Mouse (Mus musculus) embryonic fibroblast, embryonic 13.5 days (primary cell): ENCODE measurements around the gene Fbxl19. TPM values are rescaled to one million over a fixed set of nuclear protein-coding genes. Genes with fewer than 3 reads are reported as not detected.

Experiments
- H3K27ac ChIP-seq: 2 replicates; pipeline ENCODE4 v1.5.1; 2012; ENCODE audit warnings: low read length, control low read depth, inconsistent platforms; ENCODE audit not compliant: insufficient read depth
- H3K4me1 ChIP-seq: 2 replicates; pipeline ENCODE4 v1.6.1; 2011; ENCODE audit warnings: low read length; ENCODE audit not compliant: control insufficient read depth, insufficient read depth
- H3K4me3 ChIP-seq: 2 replicates; pipeline ENCODE4 v1.5.1; 2011; ENCODE audit warnings: mild to moderate bottlenecking, control low read depth, low read length; ENCODE audit not compliant: insufficient read depth
- CTCF ChIP-seq: IDR thresholded peaks from 2 replicates; pipeline ENCODE4 v1.5.1; 2011; ENCODE audit warnings: mild to moderate bottlenecking, control low read depth, low read length, moderate library complexity, borderline replicate concordance; ENCODE audit not compliant: insufficient read depth
- POLR2A ChIP-seq: IDR thresholded peaks from 2 replicates; pipeline ENCODE4 v1.6.1; 2011; ENCODE audit warnings: low read depth, mild to moderate bottlenecking, control low read depth, low read length, moderate library complexity
- polyA plus RNA-seq: library from polyadenylated mRNA; stranded (reverse); fragments of >200 nt; gene quantifications from 2 replicates; pipeline ENCODE4 v1.2.4, GENCODE M21; 2011; ENCODE audit warnings: low read depth; ENCODE audit not compliant: missing spikeins, insufficient read length

The Fbxl19 gene
- polyA plus RNA-seq, 1 experiment, result 17.8 TPM

- TF ChIP-seq CTCF (peak; percentile 60), POLR2A (peak; percentile 57)
- H3K27ac ChIP-seq, result peak within 1 kb of the TSS; percentile 89
- peaks cover 4% of the 10 kb centered on the region; the same call in 1 of the 2 replicates for H3K4me1 ChIP-seq
- H3K4me3 ChIP-seq, result peak within 1 kb of the TSS; percentile 43
Measured at GRCm38 (mm10) chr7:127708207-127709078, 35.9 kb upstream of the Fbxl19 start, which contains the start of gene Bcl7c. Gene Bcl7c, minus strand, starts transcription at chr7:127708933.

DNA sequence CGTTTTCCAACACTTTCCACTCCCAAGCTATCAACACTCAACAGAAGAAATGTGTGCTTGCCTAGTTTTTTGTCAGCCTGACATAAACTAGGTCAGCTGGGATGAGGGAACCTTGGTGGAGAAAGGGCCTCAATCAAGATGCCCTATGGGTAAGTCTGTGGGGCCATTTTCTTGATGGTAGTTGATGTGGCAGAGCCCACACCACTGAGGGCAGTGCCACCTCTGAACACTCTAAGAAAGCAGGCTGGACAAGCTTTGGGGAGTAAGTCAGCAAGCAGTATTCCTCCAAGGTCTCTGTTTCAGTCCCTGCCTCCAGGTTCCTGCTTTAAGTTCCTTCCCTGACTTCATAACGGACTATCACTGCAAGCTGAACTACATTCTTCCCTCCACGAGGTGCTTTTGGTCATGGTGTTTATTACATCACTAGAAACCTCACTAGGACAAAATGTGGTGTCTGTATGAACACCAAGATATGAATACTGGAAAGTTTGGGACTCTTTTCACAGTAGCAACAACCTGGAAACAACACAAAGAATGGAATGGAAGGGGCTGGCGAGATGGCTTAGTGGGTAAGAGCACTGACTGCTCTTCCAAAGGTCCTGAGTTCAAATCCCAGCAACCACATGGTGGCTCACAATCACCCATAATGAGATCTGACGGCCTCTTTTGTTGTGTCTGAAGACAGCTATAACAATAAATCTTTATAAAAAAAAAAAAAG lies 34.9 kb upstream of the Fbxl19 start:
- Histone ChIP-seq H3K27ac (no peak overlapping the region), H3K4me1 (peaks cover 4% of the 10 kb centered on the region; the same call in 1 of the 2 replicates), H3K4me3 (peak overlapping the region; percentile 35; the same call in 1 of the 2 replicates)
- TF ChIP-seq POLR2A (no peak), CTCF (no peak)

DNA sequence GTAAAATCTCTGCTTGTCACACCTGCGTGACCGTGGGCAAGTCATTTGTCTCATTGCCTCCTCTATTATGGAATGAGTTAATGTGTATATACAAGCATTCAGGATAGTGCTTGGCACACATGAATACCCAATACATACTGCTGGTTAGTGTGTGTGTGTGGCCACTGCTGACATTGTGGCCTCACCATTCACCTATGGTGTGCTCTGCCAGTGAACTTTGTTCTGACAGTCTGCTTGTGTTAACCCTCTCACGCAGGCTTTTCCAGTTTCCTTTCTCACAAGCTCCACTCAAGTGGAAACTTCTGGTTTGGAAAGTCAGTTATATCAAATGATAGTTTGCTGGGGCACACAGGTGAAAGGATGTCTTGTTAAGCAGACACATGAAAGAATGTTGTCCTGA lies 33.3 kb upstream of the Fbxl19 start:
- no peak overlapping the region for H3K4me3 ChIP-seq
- no peak overlapping the region for H3K27ac ChIP-seq
- no peak for TF ChIP-seq CTCF
- no peak for TF ChIP-seq POLR2A
- peaks cover 4% of the 10 kb centered on the region; the same call in 1 of the 2 replicates for H3K4me1 ChIP-seq

- Histone ChIP-seq H3K27ac (no peak overlapping the region), H3K4me3 (no peak overlapping the region), H3K4me1 (peaks cover 4% of the 10 kb centered on the region; the same call in 1 of the 2 replicates)
- TF ChIP-seq CTCF (no peak), POLR2A (no peak)
Measured at GRCm38 (mm10) chr7:127711456-127711855, 32.9 kb upstream of the Fbxl19 start.

DNA sequence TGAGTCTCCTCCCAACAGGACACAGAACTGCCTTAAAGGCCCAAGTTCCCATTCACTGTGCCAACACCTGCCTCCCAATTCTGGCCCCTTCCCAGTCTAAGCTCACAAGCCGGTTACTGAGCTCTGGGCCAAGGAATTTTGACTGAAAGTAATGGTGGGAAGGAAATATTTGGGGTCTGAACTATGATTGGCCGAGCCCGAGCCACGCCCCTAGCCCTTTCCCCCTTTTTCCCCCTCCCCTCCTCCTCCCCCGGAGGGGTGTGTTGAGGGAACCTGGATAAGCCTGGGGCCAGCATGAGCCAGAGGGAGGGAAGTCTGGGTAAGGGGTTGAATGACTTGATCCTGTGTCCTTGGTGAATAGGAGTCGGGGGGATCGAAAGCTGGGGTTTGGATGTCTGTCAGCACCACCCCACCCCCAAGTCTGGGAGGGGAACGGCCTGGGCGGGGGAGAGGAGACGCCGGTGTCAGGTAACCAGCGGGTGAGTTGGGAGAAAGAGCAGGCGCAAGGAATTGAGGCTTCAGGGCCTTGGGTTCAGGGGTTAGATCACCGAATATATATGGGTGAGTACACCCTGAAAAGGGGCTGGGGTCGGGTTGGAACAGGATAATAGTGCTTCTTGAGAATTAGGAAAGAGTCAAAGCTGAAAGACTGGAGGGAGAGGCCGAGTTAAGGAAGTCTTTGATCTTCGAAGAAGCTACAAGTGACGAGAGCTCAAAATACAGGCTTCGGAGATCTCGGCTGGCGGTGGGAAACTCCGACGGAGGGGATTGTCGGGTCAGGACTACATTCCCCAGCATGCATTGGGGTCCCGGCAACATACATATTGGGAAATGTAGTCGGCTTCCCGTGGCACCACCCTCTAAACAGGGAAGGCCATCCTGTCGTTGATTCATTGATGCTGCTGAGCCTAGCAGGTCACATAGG lies 31.6 kb upstream of the Fbxl19 start, which contains the start of gene Ctf1:
TSS of gene Ctf1 (plus strand) at position 276 of the 925 bp plus-strand sequence.
- peak within 1 kb of the TSS; percentile 91 for H3K27ac ChIP-seq
- TF ChIP-seq POLR2A (peak; percentile 65), CTCF (no peak)
- H3K4me3 ChIP-seq, result peak within 1 kb of the TSS; percentile 36
- H3K4me1 ChIP-seq, result peaks cover 4% of the 10 kb centered on the region; the same call in 1 of the 2 replicates

GRCm38 (mm10) chr7:127714816-127715215 lies 29.5 kb upstream of the Fbxl19 start:
- TF ChIP-seq CTCF (no peak), POLR2A (no peak)
- no peak overlapping the region for H3K4me3 ChIP-seq
- H3K4me1 ChIP-seq, result peaks cover 2% of the 10 kb centered on the region; the same call in 1 of the 2 replicates
- no peak overlapping the region for H3K27ac ChIP-seq

DNA sequence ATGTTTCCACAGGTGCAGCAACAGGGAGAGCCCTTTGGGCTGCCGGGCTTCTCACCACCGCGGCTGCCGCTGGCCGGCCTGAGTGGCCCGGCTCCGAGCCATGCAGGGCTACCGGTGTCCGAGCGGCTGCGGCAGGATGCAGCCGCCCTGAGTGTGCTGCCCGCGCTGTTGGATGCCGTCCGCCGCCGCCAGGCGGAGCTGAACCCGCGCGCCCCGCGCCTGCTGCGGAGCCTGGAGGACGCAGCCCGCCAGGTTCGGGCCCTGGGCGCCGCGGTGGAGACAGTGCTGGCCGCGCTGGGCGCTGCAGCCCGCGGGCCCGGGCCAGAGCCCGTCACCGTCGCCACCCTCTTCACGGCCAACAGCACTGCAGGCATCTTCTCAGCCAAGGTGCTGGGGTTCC lies 27.4 kb upstream of the Fbxl19 start:
- no peak overlapping the region for H3K4me3 ChIP-seq
- no peak overlapping the region for H3K27ac ChIP-seq
- H3K4me1 ChIP-seq, result peaks cover 2% of the 10 kb centered on the region; the same call in 1 of the 2 replicates
- peak; percentile 46; the same call in 1 of the 2 replicates for TF ChIP-seq CTCF
- TF ChIP-seq POLR2A, result no peak

DNA sequence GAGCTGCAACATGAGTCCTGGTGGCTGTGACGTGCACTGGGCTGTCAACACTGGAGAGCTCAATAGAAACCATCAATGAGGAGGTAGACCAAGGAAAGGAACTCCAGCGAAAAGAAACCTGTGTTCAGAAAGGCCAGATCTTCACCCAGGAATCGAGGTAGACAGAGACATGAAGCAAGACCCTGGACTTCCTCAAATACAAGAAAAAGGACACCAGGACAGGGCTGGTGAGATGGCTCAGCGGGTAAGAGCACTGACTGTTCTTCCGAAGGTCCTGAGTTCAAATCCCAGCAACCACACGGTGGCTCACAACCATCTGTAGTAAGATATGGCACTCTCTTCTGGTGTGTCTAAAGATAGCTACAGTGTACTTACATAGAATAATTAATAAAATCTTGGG lies 26.0 kb upstream of the Fbxl19 start:
- TF ChIP-seq POLR2A (no peak), CTCF (no peak)
- no peak overlapping the region for H3K27ac ChIP-seq
- no peak overlapping the region for H3K4me3 ChIP-seq
- H3K4me1 ChIP-seq, result no peaks in the 10 kb centered on the region

DNA sequence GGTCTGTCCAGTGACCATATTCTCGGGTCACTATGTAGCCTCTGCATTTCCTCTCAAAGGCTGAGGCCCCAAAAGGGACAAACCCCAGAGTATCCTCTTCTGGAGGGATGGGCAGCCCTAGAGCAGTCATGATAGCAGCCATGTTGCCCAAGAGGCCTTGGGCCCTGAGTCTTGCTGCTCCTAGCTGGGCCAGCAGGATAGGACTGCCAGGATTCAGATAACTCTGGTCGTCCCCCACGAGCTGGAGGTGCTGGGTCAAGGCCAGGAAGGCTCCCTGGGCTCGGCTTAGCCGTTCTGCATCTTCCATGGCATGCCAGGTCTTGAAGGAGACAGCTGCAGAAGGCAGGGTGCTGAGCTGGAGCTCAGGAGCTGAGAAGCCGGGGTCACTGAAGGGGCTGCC lies 25.1 kb upstream of the Fbxl19 start:
- TF ChIP-seq POLR2A, result no peak
- no peak for TF ChIP-seq CTCF
- Histone ChIP-seq H3K4me1 (no peaks in the 10 kb centered on the region), H3K4me3 (no peak overlapping the region), H3K27ac (no peak overlapping the region)
